Mouse (Mus musculus) stomach, embryonic 16.5 days (tissue): ENCODE results near the gene Plxnc1. TPM values are rescaled to one million over a fixed set of nuclear protein-coding genes. Genes with fewer than 3 reads are reported as not detected.

Experiments
- ATAC-seq: fragments of 200-750 bp; cut with Nextera tagmentation; 2 replicates; pipeline ENCODE4 v1.8.0; 2017; ENCODE audit warnings: moderate number of reproducible peaks, moderate TSS enrichment; ENCODE audit not compliant: insufficient read depth, low FRiP score
- H3K27ac ChIP-seq: fragments of 300-500 bp; sonication (generic); 2 replicates; pipeline ENCODE4 v1.5.1; 2014; ENCODE audit warnings: low read length
- H3K27me3 ChIP-seq: fragments of 300-500 bp; sonication (generic); 2 replicates; pipeline ENCODE4 v1.6.1; 2014; ENCODE audit warnings: low read length, control low read depth, mixed read lengths; ENCODE audit not compliant: control insufficient read depth, insufficient read depth
- H3K36me3 ChIP-seq: fragments of 300-500 bp; sonication (generic); 2 replicates; pipeline ENCODE4 v1.6.1; 2014; ENCODE audit warnings: low read length; ENCODE audit not compliant: control insufficient read depth, insufficient read depth
- H3K4me1 ChIP-seq: fragments of 300-500 bp; sonication (generic); 2 replicates; pipeline ENCODE4 v1.6.1; 2014; ENCODE audit warnings: low read length, control low read depth, mixed read lengths; ENCODE audit not compliant: control insufficient read depth, insufficient read depth
- H3K4me2 ChIP-seq: fragments of 300-500 bp; sonication (generic); 2 replicates; pipeline ENCODE4 v1.6.1; 2014; ENCODE audit warnings: low read depth, low read length, mixed read lengths
- H3K4me3 ChIP-seq: fragments of 300-500 bp; sonication (generic); replicated peaks from 2 replicates; pipeline ENCODE4 v1.5.1; 2014; ENCODE audit warnings: mild to moderate bottlenecking, low read length
- H3K9ac ChIP-seq: fragments of 300-500 bp; sonication (generic); 2 replicates; pipeline ENCODE4 v1.6.1; 2014; ENCODE audit warnings: low read length
- H3K9me3 ChIP-seq: fragments of 300-500 bp; sonication (generic); replicated peaks from 2 replicates; pipeline ENCODE4 v1.6.1; 2016; ENCODE audit warnings: low read length, control low read depth; ENCODE audit not compliant: control insufficient read depth
- WGBS: fragments of 180-500 bp; shearing (Covaris S2); extraction: QIAGEN DNeasy Blood & Tissue Kit; methylation state at CpG from one replicate; pipeline ENCODE4 v1.1.7; 2014; 5-methylcytosine and 5-hydroxymethylcytosine counted together
- polyA plus RNA-seq: library from polyadenylated mRNA; unstranded; fragments of >200 nt; fragmentation: Nextera tagmentation; extraction: Ambion mirVana; gene quantifications from 2 replicates; pipeline ENCODE4 v1.2.1, GENCODE M21; 2015

Plxnc1 gene
- polyA plus RNA-seq, 1 experiment from 2014 or later = 1.9 TPM

DNA sequence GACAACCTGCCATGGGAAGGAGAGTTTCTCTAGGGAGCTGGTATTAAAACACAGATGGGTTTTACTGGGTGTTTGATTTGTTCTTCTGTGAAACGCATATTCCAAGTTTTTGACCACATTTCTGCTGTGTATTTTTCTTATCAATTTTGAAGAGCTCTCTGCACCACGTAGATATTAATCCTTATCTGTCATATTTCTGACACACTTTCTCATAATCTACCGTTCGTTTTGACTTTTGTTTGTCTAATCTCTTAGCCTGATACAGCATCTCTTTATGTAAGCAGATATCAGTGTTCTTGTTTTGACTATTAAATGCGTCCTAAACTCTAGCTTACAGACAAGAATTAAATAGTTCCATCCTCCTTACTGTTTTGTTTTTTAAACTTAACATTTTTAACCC is 73.1 kb downstream of the Plxnc1 start:
- no peaks in the 10 kb centered on the region for H3K9me3 ChIP-seq
- no peaks in the 10 kb centered on the region for H3K4me1 ChIP-seq
- H3K27me3 ChIP-seq = no peaks in the 10 kb centered on the region
- no peak overlapping the region for H3K9ac ChIP-seq
- H3K4me3 ChIP-seq = no peak overlapping the region
- ATAC-seq = no peak
- H3K4me2 ChIP-seq = no peak overlapping the region
- 70% methylated on average over 5 of the region's 5 CpGs for WGBS
- no peaks in the 10 kb centered on the region for H3K36me3 ChIP-seq
- H3K27ac ChIP-seq = no peak overlapping the region

- Histone ChIP-seq H3K4me2 (no peak overlapping the region), H3K27ac (no peak overlapping the region), H3K36me3 (no peaks in the 10 kb centered on the region), H3K4me3 (no peak overlapping the region), H3K9ac (no peak overlapping the region), H3K4me1 (no peaks in the 10 kb centered on the region), H3K27me3 (no peaks in the 10 kb centered on the region), H3K9me3 (no peaks in the 10 kb centered on the region)
- WGBS = 83% methylated on average over 7 of the region's 7 CpGs
- ATAC-seq = no peak
Measured at GRCm38 (mm10) chr10:94871102-94871501, 73.5 kb downstream of the Plxnc1 start.

- Histone ChIP-seq H3K9me3 (no peaks in the 10 kb centered on the region), H3K27ac (no peak overlapping the region), H3K4me3 (no peak overlapping the region), H3K4me1 (no peaks in the 10 kb centered on the region), H3K36me3 (no peaks in the 10 kb centered on the region), H3K9ac (no peak overlapping the region), H3K27me3 (no peaks in the 10 kb centered on the region), H3K4me2 (no peak overlapping the region)
- WGBS = 55% methylated on average over 12 of the region's 12 CpGs
- ATAC-seq = no peak
Measured at GRCm38 (mm10) chr10:94866995-94867856, 77.4 kb downstream of the Plxnc1 start.

DNA sequence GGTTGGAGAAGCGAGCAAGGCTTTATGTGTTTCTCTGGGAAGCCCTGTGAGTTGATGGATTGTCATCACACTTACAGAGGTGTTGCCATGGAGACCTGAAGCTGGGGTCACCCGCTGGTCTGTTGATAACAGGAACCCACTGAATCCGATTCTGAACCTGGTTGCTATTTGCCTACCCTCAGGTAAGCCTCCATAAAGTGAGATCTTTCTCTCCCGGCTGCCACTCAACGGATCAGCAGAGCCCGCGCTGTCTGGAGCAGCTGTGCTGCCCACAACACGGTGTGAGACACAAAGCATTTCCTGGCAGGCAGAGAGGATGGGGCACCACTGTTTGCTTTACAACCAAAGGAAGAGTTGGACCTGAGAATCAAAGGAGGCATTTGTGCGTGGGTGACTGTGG is 79.4 kb downstream of the Plxnc1 start:
- no peak for ATAC-seq
- 28% methylated on average over 9 of the region's 9 CpGs for WGBS
- Histone ChIP-seq H3K4me1 (no peaks in the 10 kb centered on the region), H3K27me3 (no peaks in the 10 kb centered on the region), H3K27ac (no peak overlapping the region), H3K4me2 (no peak overlapping the region), H3K36me3 (no peaks in the 10 kb centered on the region), H3K9ac (no peak overlapping the region), H3K4me3 (no peak overlapping the region), H3K9me3 (no peaks in the 10 kb centered on the region)

DNA sequence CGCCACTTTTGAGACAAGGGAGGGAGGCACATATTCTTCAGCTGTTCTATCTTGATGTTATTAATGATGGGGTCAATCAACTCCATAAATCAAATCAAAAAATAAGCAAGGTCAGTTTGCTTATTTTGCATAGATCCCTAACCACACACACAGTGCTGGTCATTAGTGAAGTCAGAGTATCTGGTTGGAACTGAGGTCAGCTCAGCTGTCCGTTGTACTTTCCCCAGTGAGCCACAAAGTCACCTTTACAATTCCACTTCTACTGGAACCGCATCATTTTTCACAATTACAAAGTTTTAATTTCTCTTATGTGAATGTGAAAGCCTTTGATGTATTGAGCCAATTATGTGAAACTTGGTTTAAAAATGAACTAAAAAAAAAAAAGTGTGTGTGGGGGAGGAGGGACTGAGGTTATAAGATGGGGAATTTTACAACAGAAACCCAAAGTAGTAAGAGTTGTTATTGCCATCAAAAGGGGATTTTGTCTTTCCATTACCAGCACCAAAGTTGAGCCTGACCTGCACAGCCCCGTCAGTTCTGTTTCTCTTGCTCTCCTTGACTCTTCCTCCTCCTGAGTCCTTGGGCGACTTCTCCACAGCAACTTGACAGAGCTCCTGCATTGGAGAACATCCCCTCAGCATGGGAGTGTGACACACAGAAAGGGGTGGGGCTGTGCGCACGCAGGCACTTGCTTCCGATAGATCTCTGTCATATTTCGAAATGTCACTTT is 80.3 kb downstream of the Plxnc1 start:
- Histone ChIP-seq H3K36me3 (no peaks in the 10 kb centered on the region), H3K27me3 (no peaks in the 10 kb centered on the region), H3K4me1 (no peaks in the 10 kb centered on the region), H3K9ac (no peak overlapping the region), H3K9me3 (no peaks in the 10 kb centered on the region), H3K4me3 (no peak overlapping the region), H3K27ac (no peak overlapping the region), H3K4me2 (no peak overlapping the region)
- ATAC-seq = no peak
- WGBS = 67% methylated on average over 9 of the region's 9 CpGs

DNA sequence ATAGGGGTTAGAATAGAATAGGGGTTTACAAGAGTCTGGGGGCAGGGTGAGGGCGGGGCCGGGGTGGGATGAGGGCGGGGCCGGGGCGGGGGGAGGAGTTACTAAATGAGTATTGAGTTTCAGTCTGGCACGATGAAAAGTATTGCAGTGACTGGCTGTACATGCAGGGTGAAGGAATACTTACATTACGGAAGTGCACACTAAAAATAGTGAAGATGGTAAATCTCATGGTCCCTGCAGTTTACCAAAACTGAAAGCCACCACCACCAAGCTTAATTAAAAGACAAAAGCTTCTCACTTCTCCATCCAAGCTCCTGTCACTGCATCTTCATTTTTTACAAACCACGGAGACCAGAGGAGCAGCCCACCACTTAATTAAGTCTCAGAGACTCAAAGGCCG is 81.4 kb downstream of the Plxnc1 start:
- no peaks in the 10 kb centered on the region for H3K27me3 ChIP-seq
- H3K4me3 ChIP-seq = no peak overlapping the region
- H3K9ac ChIP-seq = no peak overlapping the region
- no peak overlapping the region for H3K27ac ChIP-seq
- 82% methylated on average over 9 of the region's 9 CpGs for WGBS
- no peak overlapping the region for H3K4me2 ChIP-seq
- no peaks in the 10 kb centered on the region for H3K9me3 ChIP-seq
- no peaks in the 10 kb centered on the region for H3K4me1 ChIP-seq
- ATAC-seq = no peak
- no peaks in the 10 kb centered on the region for H3K36me3 ChIP-seq

GRCm38 (mm10) chr10:94860870-94861269 is 83.8 kb downstream of the Plxnc1 start:
- H3K36me3 ChIP-seq = no peaks in the 10 kb centered on the region
- no peaks in the 10 kb centered on the region for H3K9me3 ChIP-seq
- no peaks in the 10 kb centered on the region for H3K4me1 ChIP-seq
- no peak overlapping the region for H3K4me2 ChIP-seq
- no peak overlapping the region for H3K9ac ChIP-seq
- H3K27ac ChIP-seq = no peak overlapping the region
- no peak overlapping the region for H3K4me3 ChIP-seq
- 90% methylated on average over 4 of the region's 4 CpGs for WGBS
- no peaks in the 10 kb centered on the region for H3K27me3 ChIP-seq
- ATAC-seq = no peak

GRCm38 (mm10) chr10:94858277-94859033 is 86.2 kb downstream of the Plxnc1 start:
- H3K9me3 ChIP-seq = no peaks in the 10 kb centered on the region
- H3K27ac ChIP-seq = no peak overlapping the region
- H3K4me3 ChIP-seq = no peak overlapping the region
- WGBS = 81% methylated on average over 6 of the region's 6 CpGs
- H3K9ac ChIP-seq = no peak overlapping the region
- no peaks in the 10 kb centered on the region for H3K27me3 ChIP-seq
- no peak overlapping the region for H3K4me2 ChIP-seq
- no peak for ATAC-seq
- H3K4me1 ChIP-seq = no peaks in the 10 kb centered on the region
- H3K36me3 ChIP-seq = no peaks in the 10 kb centered on the region

GRCm38 (mm10) chr10:94850565-94850964 is 94.1 kb downstream of the Plxnc1 start:
- WGBS = 27% methylated on average over 4 of the region's 4 CpGs
- H3K9me3 ChIP-seq = no peaks in the 10 kb centered on the region
- H3K27ac ChIP-seq = no peak overlapping the region
- ATAC-seq = no peak
- H3K9ac ChIP-seq = no peak overlapping the region
- H3K27me3 ChIP-seq = no peaks in the 10 kb centered on the region
- H3K4me2 ChIP-seq = no peak overlapping the region
- H3K4me1 ChIP-seq = no peaks in the 10 kb centered on the region
- no peaks in the 10 kb centered on the region for H3K36me3 ChIP-seq
- no peak overlapping the region for H3K4me3 ChIP-seq
